Comparison of ENCODE assay signal across 8 mouse cellular contexts in genomic region chr8:105892432-105892831, GRCm38 (mm10). TPM values are rescaled to one million over a fixed set of nuclear protein-coding genes. Genes with fewer than 3 reads are reported as not detected.
DNase-seq lines count a peak whose midpoint lies in the region; ATAC-seq and TF ChIP-seq lines count a peak whose summit lies in the region.

No protein-coding gene starts in this region.

- no peak for TF ChIP-seq EP300 in stomach, postnatal 0 days (optimal IDR thresholded peaks at IDR 0.05)

- no peak overlapping the region for H3K27ac ChIP-seq in hindbrain, embryonic 16.5 days (ENCODE audit: low read depth, low read length)
- no peak overlapping the region for H3K27ac ChIP-seq in hindbrain, embryonic 12.5 days
- H3K27ac ChIP-seq in thymus, adult 2 months (ENCODE audit: control insufficient read depth, insufficient read depth, low read length): no peak overlapping the region
- no peak overlapping the region for H3K27ac ChIP-seq in forebrain, embryonic 15.5 days (replicated peaks)
- no peak overlapping the region for H3K27ac ChIP-seq in stomach, postnatal 0 days (replicated peaks)

- H3K9ac ChIP-seq in hindbrain, embryonic 16.5 days (ENCODE audit: low read depth, low read length): no peak overlapping the region
- no peak overlapping the region for H3K9ac ChIP-seq in hindbrain, embryonic 12.5 days
- H3K9ac ChIP-seq in forebrain, embryonic 15.5 days (replicated peaks): no peak overlapping the region
- no peak overlapping the region for H3K9ac ChIP-seq in stomach, postnatal 0 days (ENCODE audit: low read length)

- H3K4me1 ChIP-seq in hindbrain, embryonic 16.5 days (ENCODE audit: control insufficient read depth, insufficient read depth, low read depth, low read length): no peaks in the 10 kb centered on the region
- H3K4me1 ChIP-seq in hindbrain, embryonic 12.5 days: peaks cover 9% of the 10 kb centered on the region
- no peaks in the 10 kb centered on the region for H3K4me1 ChIP-seq in thymus, adult 2 months (replicated peaks; ENCODE audit: control insufficient read depth, insufficient read depth, low read length)
- peaks cover 5% of the 10 kb centered on the region; the same call in 1 of the 2 replicates for H3K4me1 ChIP-seq in forebrain, embryonic 15.5 days
- H3K4me1 ChIP-seq in stomach, postnatal 0 days (replicated peaks; ENCODE audit: control insufficient read depth, insufficient read depth): no peaks in the 10 kb centered on the region

- TF ChIP-seq CTCF in thymus, adult 2 months (IDR thresholded peaks at IDR 0.05; ENCODE audit: borderline replicate concordance, control insufficient read depth, extremely low read depth, insufficient read depth, low read length, poor library complexity): no peak
- peak; percentile 73 for TF ChIP-seq CTCF in stomach, postnatal 0 days (IDR thresholded peaks at IDR 0.05; ENCODE audit: low read depth)

- no peak for TF ChIP-seq POLR2A in thymus, adult 2 months (IDR thresholded peaks at IDR 0.05; ENCODE audit: control insufficient read depth, extremely low read depth, insufficient read depth, low read length, poor library complexity)

- peak; percentile 39 for DNase-seq in thymus, adult 2 months
- no peak for DNase-seq in thymus, adult 18-20 months
- peak; percentile 30 for DNase-seq in stomach, postnatal 0 days (ENCODE audit: low spot score)
- DNase-seq in c-Kit-positive CD71-positive TER-119-positive erythroid progenitor cells, embryonic 14.5 days (ENCODE audit: low spot score): no peak
- DNase-seq in cerebellum, adult 18-20 months: no peak

- ATAC-seq in hindbrain, embryonic 16.5 days: peak; percentile 29; the same call in 1 of the 2 replicates
- ATAC-seq in hindbrain, embryonic 12.5 days (ENCODE audit: low FRiP score): no peak
- peak; percentile 47; the same call in 1 of the 2 replicates for ATAC-seq in forebrain, embryonic 15.5 days (replicated peaks)
- ATAC-seq in stomach, postnatal 0 days (ENCODE audit: low FRiP score, low TSS enrichment): no peak

- H3K4me2 ChIP-seq in hindbrain, embryonic 16.5 days (ENCODE audit: low read length): no peak overlapping the region
- H3K4me2 ChIP-seq in hindbrain, embryonic 12.5 days (replicated peaks): no peak overlapping the region
- H3K4me2 ChIP-seq in forebrain, embryonic 15.5 days (replicated peaks): no peak overlapping the region
- no peak overlapping the region for H3K4me2 ChIP-seq in stomach, postnatal 0 days (replicated peaks; ENCODE audit: low read depth)

- H3K36me3 ChIP-seq in hindbrain, embryonic 16.5 days (ENCODE audit: control insufficient read depth, insufficient read depth, low read length): peaks cover 43% of the 10 kb centered on the region
- H3K36me3 ChIP-seq in hindbrain, embryonic 12.5 days: peaks cover 67% of the 10 kb centered on the region
- peaks cover 36% of the 10 kb centered on the region for H3K36me3 ChIP-seq in thymus, adult 2 months (ENCODE audit: control insufficient read depth, insufficient read depth, low read length)
- peaks cover 60% of the 10 kb centered on the region for H3K36me3 ChIP-seq in forebrain, embryonic 15.5 days
- H3K36me3 ChIP-seq in stomach, postnatal 0 days (ENCODE audit: control insufficient read depth, insufficient read depth, low read length): peaks cover 33% of the 10 kb centered on the region

- H3K9me3 ChIP-seq in hindbrain, embryonic 16.5 days (ENCODE audit: control insufficient read depth, low read length): no peaks in the 10 kb centered on the region
- no peaks in the 10 kb centered on the region for H3K9me3 ChIP-seq in hindbrain, embryonic 12.5 days (replicated peaks)
- H3K9me3 ChIP-seq in forebrain, embryonic 15.5 days: no peaks in the 10 kb centered on the region
- H3K9me3 ChIP-seq in stomach, postnatal 0 days (ENCODE audit: control insufficient read depth, low read length): no peaks in the 10 kb centered on the region

- H3K27me3 ChIP-seq in hindbrain, embryonic 16.5 days (replicated peaks; ENCODE audit: control insufficient read depth, insufficient read depth, low read length): no peaks in the 10 kb centered on the region
- no peaks in the 10 kb centered on the region for H3K27me3 ChIP-seq in hindbrain, embryonic 12.5 days
- no peaks in the 10 kb centered on the region for H3K27me3 ChIP-seq in thymus, adult 2 months (ENCODE audit: control insufficient read depth, insufficient read depth, low read length)
- no peaks in the 10 kb centered on the region for H3K27me3 ChIP-seq in forebrain, embryonic 15.5 days
- H3K27me3 ChIP-seq in stomach, postnatal 0 days (ENCODE audit: control insufficient read depth, insufficient read depth, low read length): no peaks in the 10 kb centered on the region

- 82% methylated on average over 6 of the region's 6 CpGs for WGBS in hindbrain, embryonic 16.5 days
- WGBS in hindbrain, embryonic 12.5 days: 88% methylated on average over 6 of the region's 6 CpGs
- WGBS in thymus, adult 2 months: 93% methylated on average over 6 of the region's 6 CpGs
- WGBS in forebrain, embryonic 15.5 days: 84% methylated on average over 6 of the region's 6 CpGs
- 87% methylated on average over 6 of the region's 6 CpGs for WGBS in stomach, postnatal 0 days

- H3K4me3 ChIP-seq in hindbrain, embryonic 16.5 days (ENCODE audit: low read length): no peak overlapping the region
- H3K4me3 ChIP-seq in hindbrain, embryonic 12.5 days: no peak overlapping the region
- no peak overlapping the region for H3K4me3 ChIP-seq in thymus, adult 2 months (ENCODE audit: control insufficient read depth, insufficient read depth, low read length)
- H3K4me3 ChIP-seq in forebrain, embryonic 15.5 days: no peak overlapping the region
- no peak overlapping the region for H3K4me3 ChIP-seq in stomach, postnatal 0 days (ENCODE audit: low read depth, low read length)

RNA-seq across cellular contexts. Expression of gene Nrn1l, which starts 0.9 kb away (rescaled TPM):
- polyA plus RNA-seq in hindbrain, embryonic 16.5 days (2015; fragmentation: Nextera tagmentation; extraction: Ambion mirVana): 0.95 and 1.3 TPM in 2 replicates
- 0.56 and 0.63 TPM in 2 replicates for polyA plus RNA-seq in hindbrain, embryonic 12.5 days (2016; fragmentation: Nextera tagmentation; extraction: Ambion mirVana)
- polyA plus RNA-seq in thymus, adult 2 months (2012; rRNA removed): 5.0 and 5.3 TPM in 2 replicates
- polyA plus RNA-seq in forebrain, embryonic 15.5 days (2015; fragmentation: Nextera tagmentation; extraction: Ambion mirVana): not detected in 2 replicates
- polyA plus RNA-seq in stomach, postnatal 0 days (2015; fragmentation: Nextera tagmentation; extraction: Ambion mirVana): 0.40 TPM in 1 of 2 replicates, not detected in the other

RNA-seq across cellular contexts. Expression of gene Pskh1, which starts 7.8 kb away (rescaled TPM):
- polyA plus RNA-seq in hindbrain, embryonic 16.5 days (2015; fragmentation: Nextera tagmentation; extraction: Ambion mirVana): 11.0 and 13.3 TPM in 2 replicates
- 22.4 and 28.7 TPM in 2 replicates for polyA plus RNA-seq in hindbrain, embryonic 12.5 days (2016; fragmentation: Nextera tagmentation; extraction: Ambion mirVana)
- polyA plus RNA-seq in thymus, adult 2 months (2012; rRNA removed): 51.2 and 56.5 TPM in 2 replicates
- polyA plus RNA-seq in forebrain, embryonic 15.5 days (2015; fragmentation: Nextera tagmentation; extraction: Ambion mirVana): 11.3 and 12.0 TPM in 2 replicates
- polyA plus RNA-seq in stomach, postnatal 0 days (2015; fragmentation: Nextera tagmentation; extraction: Ambion mirVana): 13.4 and 14.8 TPM in 2 replicates

RNA-seq across cellular contexts. Expression of gene Edc4, which starts 11.8 kb away (rescaled TPM):
- 47.8 and 54.4 TPM in 2 replicates for polyA plus RNA-seq in hindbrain, embryonic 16.5 days (2015; fragmentation: Nextera tagmentation; extraction: Ambion mirVana)
- 69.3 and 72.1 TPM in 2 replicates for polyA plus RNA-seq in hindbrain, embryonic 12.5 days (2016; fragmentation: Nextera tagmentation; extraction: Ambion mirVana)
- polyA plus RNA-seq in thymus, adult 2 months (2012; rRNA removed): 193 and 207 TPM in 2 replicates
- 55.6 and 59.1 TPM in 2 replicates for polyA plus RNA-seq in forebrain, embryonic 15.5 days (2015; fragmentation: Nextera tagmentation; extraction: Ambion mirVana)
- polyA plus RNA-seq in stomach, postnatal 0 days (2015; fragmentation: Nextera tagmentation; extraction: Ambion mirVana): 13.7 and 14.8 TPM in 2 replicates

RNA-seq across cellular contexts. Expression of gene Nutf2, which starts 32.1 kb away (rescaled TPM):
- 118 and 158 TPM in 2 replicates for polyA plus RNA-seq in hindbrain, embryonic 16.5 days (2015; fragmentation: Nextera tagmentation; extraction: Ambion mirVana)
- polyA plus RNA-seq in hindbrain, embryonic 12.5 days (2016; fragmentation: Nextera tagmentation; extraction: Ambion mirVana): 241 and 248 TPM in 2 replicates
- 52.4 and 54.4 TPM in 2 replicates for polyA plus RNA-seq in thymus, adult 2 months (2012; rRNA removed)
- 189 and 218 TPM in 2 replicates for polyA plus RNA-seq in forebrain, embryonic 15.5 days (2015; fragmentation: Nextera tagmentation; extraction: Ambion mirVana)
- polyA plus RNA-seq in stomach, postnatal 0 days (2015; fragmentation: Nextera tagmentation; extraction: Ambion mirVana): 83.5 and 103 TPM in 2 replicates

RNA-seq across cellular contexts. Expression of gene Thap11, which starts 37.5 kb away (rescaled TPM):
- polyA plus RNA-seq in hindbrain, embryonic 16.5 days (2015; fragmentation: Nextera tagmentation; extraction: Ambion mirVana): 52.5 and 55.9 TPM in 2 replicates
- polyA plus RNA-seq in hindbrain, embryonic 12.5 days (2016; fragmentation: Nextera tagmentation; extraction: Ambion mirVana): 74.3 and 77.8 TPM in 2 replicates
- polyA plus RNA-seq in thymus, adult 2 months (2012; rRNA removed): 75.3 and 84.9 TPM in 2 replicates
- 70.5 and 73.6 TPM in 2 replicates for polyA plus RNA-seq in forebrain, embryonic 15.5 days (2015; fragmentation: Nextera tagmentation; extraction: Ambion mirVana)
- polyA plus RNA-seq in stomach, postnatal 0 days (2015; fragmentation: Nextera tagmentation; extraction: Ambion mirVana): 36.8 and 37.8 TPM in 2 replicates

Comparison
In these comparisons a context has a peak if more than half of its experiments do, and no peak if none do; other contexts are left out.
1. ATAC-seq: peak in hindbrain, embryonic 16.5 days (single experiment) and forebrain, embryonic 15.5 days (single experiment); none in hindbrain, embryonic 12.5 days (single experiment) and stomach, postnatal 0 days (single experiment).
2. DNase-seq: peak in thymus, adult 2 months (single experiment) and stomach, postnatal 0 days (single experiment); none in thymus, adult 18-20 months (0 of 2), c-Kit-positive CD71-positive TER-119-positive erythroid progenitor cells, embryonic 14.5 days (single experiment) and cerebellum, adult 18-20 months (0 of 2).